Mouse (Mus musculus) limb, embryonic 14.5 days (tissue): Measurements from ENCODE around the gene Slc4a8. TPM values are rescaled to one million over a fixed set of nuclear protein-coding genes. Genes with fewer than 3 reads are reported as not detected.
A peak's percentile ranks its signal among the peaks of the same experiment; 100 is the strongest.
"Not testable (repeated sequence)": the region's sequence is repeated elsewhere in the genome, so short reads cannot be mapped to it uniquely, and the experiment has no call there.

Source experiments
- ATAC-seq: fragments of 200-750 bp; cut with Nextera tagmentation; 2 replicates; pipeline ENCODE4 v1.8.0; 2017; ENCODE audit warnings: low read depth, moderate number of reproducible peaks, moderate TSS enrichment; ENCODE audit not compliant: low FRiP score
- DNase-seq: peaks from one replicate; pipeline ENCODE4 v3.0.0-alpha.2; 2015; ENCODE audit warnings: low spot score
- H3K27ac ChIP-seq: fragments of 300-500 bp; sonication (generic); replicated peaks from 2 replicates; pipeline ENCODE4 v1.5.1; 2014; ENCODE audit warnings: low read depth, mild to moderate bottlenecking, low read length, moderate library complexity, mixed read lengths
- H3K27me3 ChIP-seq: fragments of 300-500 bp; sonication (generic); 2 replicates; pipeline ENCODE4 v1.6.1; 2014; ENCODE audit warnings: low read length, mixed read lengths; ENCODE audit not compliant: control insufficient read depth, insufficient read depth
- H3K36me3 ChIP-seq: fragments of 300-500 bp; sonication (generic); 2 replicates; pipeline ENCODE4 v1.6.1; 2014; ENCODE audit warnings: mild to moderate bottlenecking, low read length, moderate library complexity, mixed read lengths; ENCODE audit not compliant: control insufficient read depth, insufficient read depth
- H3K4me1 ChIP-seq: fragments of 300-500 bp; sonication (generic); 2 replicates; pipeline ENCODE4 v1.6.1; 2014; ENCODE audit warnings: antibody characterized with exemption, low read length, mixed read lengths; ENCODE audit not compliant: control insufficient read depth, insufficient read depth
- H3K4me2 ChIP-seq: fragments of 300-500 bp; sonication (generic); replicated peaks from 2 replicates; pipeline ENCODE4 v1.6.1; 2014; ENCODE audit warnings: low read depth, mild to moderate bottlenecking, low read length, moderate library complexity; ENCODE audit not compliant: severe bottlenecking
- H3K4me3 ChIP-seq: fragments of 300-500 bp; sonication (generic); replicated peaks from 2 replicates; pipeline ENCODE4 v1.5.1; 2014; ENCODE audit warnings: low read length
- H3K9ac ChIP-seq: fragments of 300-500 bp; sonication (generic); 2 replicates; pipeline ENCODE4 v1.6.1; 2014; ENCODE audit warnings: mild to moderate bottlenecking, low read depth, low read length, moderate library complexity; ENCODE audit not compliant: severe bottlenecking
- H3K9me3 ChIP-seq: fragments of 300-500 bp; sonication (generic); 2 replicates; pipeline ENCODE4 v1.6.1; 2016; ENCODE audit warnings: low read length; ENCODE audit not compliant: control insufficient read depth
- POLR2A ChIP-seq: fragments of 200-500 bp; IDR thresholded peaks from 2 replicates; pipeline ENCODE4 v1.8.0; 2012; ENCODE audit warnings: inconsistent platforms, mild to moderate bottlenecking, moderate library complexity, borderline replicate concordance; ENCODE audit not compliant: insufficient read depth, insufficient read length; ENCODE audit errors: extremely low read depth
- WGBS: fragments of 180-500 bp; shearing (Covaris S2); extraction: QIAGEN DNeasy Blood & Tissue Kit; methylation state at CpG from one replicate; pipeline ENCODE4 v1.1.7; 2014; 5-methylcytosine and 5-hydroxymethylcytosine counted together
- polyA plus RNA-seq, 2 experiments: library from polyadenylated mRNA; depleted of rRNA in 1 of 2; stranded (reverse) in 1 of 2; unstranded in 1 of 2; fragments of >200 nt; fragmentation: Nextera tagmentation in 1 of 2; extraction: Ambion mirVana in 1 of 2; gene quantifications; 2 replicates each; pipeline versions ENCODE4 v1.2.1 to v1.2.3; 2012 to 2014

The Slc4a8 gene
- polyA plus RNA-seq, 2 experiments = 2.9 to 3.8 TPM

DNA sequence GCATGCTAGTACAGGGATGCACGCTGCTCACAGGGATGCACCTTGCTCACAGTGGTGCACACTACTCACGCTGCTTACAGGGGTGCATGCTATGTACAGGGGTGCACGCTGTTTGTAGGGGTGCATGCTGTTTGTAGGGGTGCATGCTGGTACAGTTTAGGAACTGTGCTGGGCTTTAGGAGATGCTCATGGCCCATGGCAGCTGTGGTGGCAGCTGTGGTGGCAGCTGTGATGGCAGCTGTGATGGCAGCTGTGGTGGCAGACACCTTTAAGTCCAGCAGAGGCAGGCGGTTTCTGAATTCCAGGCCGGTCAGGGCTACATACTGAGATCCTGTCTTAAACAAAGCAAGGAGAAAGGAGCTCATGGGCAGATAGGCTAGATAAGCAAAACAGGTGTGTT, 8.8 kb downstream of the Slc4a8 start:
- no peak for DNase-seq
- Histone ChIP-seq H3K9ac (no peak overlapping the region), H3K36me3 (no peaks in the 10 kb centered on the region), H3K27ac (no peak overlapping the region), H3K9me3 (no peaks in the 10 kb centered on the region), H3K4me3 (no peak overlapping the region), H3K27me3 (no peaks in the 10 kb centered on the region), H3K4me1 (peaks cover 9% of the 10 kb centered on the region), H3K4me2 (no peak overlapping the region)
- 96% methylated on average over 5 of the region's 5 CpGs for WGBS
- no peak for TF ChIP-seq POLR2A
- no peak for ATAC-seq

DNA sequence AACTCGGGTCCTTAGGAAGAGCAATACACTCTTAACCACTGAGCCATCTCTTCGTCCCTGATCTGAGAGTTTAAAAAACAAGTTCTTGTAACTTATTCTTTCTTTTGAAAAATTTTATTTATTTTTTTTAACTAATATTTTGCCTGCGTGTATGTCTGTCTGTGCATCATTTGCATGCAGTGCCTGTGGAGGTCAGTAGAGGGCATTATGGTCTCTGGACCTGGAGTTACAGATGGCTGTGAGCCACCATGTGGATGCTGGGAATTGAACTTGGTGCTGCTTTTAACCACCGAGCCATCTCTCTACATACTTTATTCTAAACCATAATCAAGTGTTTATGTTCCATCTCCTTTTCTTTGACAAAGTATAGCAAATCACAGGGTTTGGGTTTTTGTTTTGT, 11.1 kb downstream of the Slc4a8 start:
- no peak overlapping the region for H3K27ac ChIP-seq
- H3K27me3 ChIP-seq = no peaks in the 10 kb centered on the region
- 93% methylated on average over 4 of the region's 4 CpGs for WGBS
- H3K4me2 ChIP-seq = no peak overlapping the region
- H3K9ac ChIP-seq = no peak overlapping the region
- ATAC-seq (no peak), DNase-seq (no peak)
- no peak overlapping the region for H3K4me3 ChIP-seq
- TF ChIP-seq POLR2A = no peak
- H3K4me1 ChIP-seq = peaks cover 25% of the 10 kb centered on the region
- no peaks in the 10 kb centered on the region for H3K9me3 ChIP-seq
- H3K36me3 ChIP-seq = no peaks in the 10 kb centered on the region

GRCm38 (mm10) chr15:100773859-100774258, 12.3 kb downstream of the Slc4a8 start:
- not testable (repeated sequence) for H3K36me3 ChIP-seq, H3K27me3 ChIP-seq, ATAC-seq, DNase-seq, H3K27ac ChIP-seq, H3K9me3 ChIP-seq, H3K4me2 ChIP-seq, H3K9ac ChIP-seq, H3K4me3 ChIP-seq
- peaks cover 25% of the 10 kb centered on the region for H3K4me1 ChIP-seq
- WGBS = 94% methylated on average over 6 of the region's 6 CpGs

GRCm38 (mm10) chr15:100775189-100776166, 13.9 kb downstream of the Slc4a8 start:
- WGBS = 33% methylated on average over 19 of the region's 19 CpGs
- Histone ChIP-seq H3K4me1 (peaks cover 25% of the 10 kb centered on the region), H3K27me3 (no peaks in the 10 kb centered on the region), H3K9ac (no peak overlapping the region), H3K9me3 (no peaks in the 10 kb centered on the region), H3K27ac (no peak overlapping the region), H3K36me3 (no peaks in the 10 kb centered on the region), H3K4me3 (no peak overlapping the region), H3K4me2 (no peak overlapping the region)
- DNase-seq (no peak), ATAC-seq (no peak)
- no peak for TF ChIP-seq POLR2A

GRCm38 (mm10) chr15:100776424-100776823, 14.9 kb downstream of the Slc4a8 start:
- Histone ChIP-seq H3K4me3 (no peak overlapping the region), H3K27me3 (no peaks in the 10 kb centered on the region), H3K4me2 (no peak overlapping the region), H3K9ac (no peak overlapping the region), H3K36me3 (no peaks in the 10 kb centered on the region), H3K9me3 (no peaks in the 10 kb centered on the region), H3K27ac (0 out of 2 replicates have a peak overlapping the region, but pooled peaks have one; percentile 8), H3K4me1 (peaks cover 25% of the 10 kb centered on the region)
- TF ChIP-seq POLR2A = no peak
- ATAC-seq (no peak), DNase-seq (no peak)
- 91% methylated on average over 3 of the region's 3 CpGs for WGBS
